Mouse (Mus musculus) layer of hippocampus, adult 9-10 months (tissue): ENCODE results near the gene Dpep2nb.
"Not testable (repeated sequence)": the region's sequence is repeated elsewhere in the genome, so short reads cannot be mapped to it uniquely, and the experiment has no call there.

Experiments
- DNase-seq: peaks from one replicate; pipeline ENCODE4 v3.0.0; 2022; ENCODE audit warnings: low spot score

Gene Dpep2nb

DNA sequence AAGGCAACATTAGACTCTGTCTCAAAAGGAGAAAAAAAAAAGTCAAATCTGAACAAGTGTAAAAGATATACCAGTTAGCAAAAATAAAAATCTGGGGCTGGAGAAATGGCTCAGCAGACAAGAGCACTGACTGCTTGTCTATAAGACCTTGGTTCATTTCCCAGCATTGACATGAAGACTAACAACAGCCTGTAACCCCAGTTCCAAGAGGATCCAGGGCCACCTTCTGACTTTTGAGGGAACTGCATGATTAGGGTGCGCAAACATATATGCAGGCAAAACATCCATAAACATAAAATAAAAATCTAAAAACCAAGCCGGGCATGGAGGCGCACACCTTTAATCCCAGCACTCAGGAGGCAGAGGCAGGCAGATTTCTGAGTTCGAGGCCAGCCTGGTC is 638 bp upstream of the Dpep2nb start:
- DNase-seq: no peak

GRCm38 (mm10) chr8:106004538-106005207 is 1.1 kb downstream of the Dpep2nb start:
- no peak for DNase-seq

DNA sequence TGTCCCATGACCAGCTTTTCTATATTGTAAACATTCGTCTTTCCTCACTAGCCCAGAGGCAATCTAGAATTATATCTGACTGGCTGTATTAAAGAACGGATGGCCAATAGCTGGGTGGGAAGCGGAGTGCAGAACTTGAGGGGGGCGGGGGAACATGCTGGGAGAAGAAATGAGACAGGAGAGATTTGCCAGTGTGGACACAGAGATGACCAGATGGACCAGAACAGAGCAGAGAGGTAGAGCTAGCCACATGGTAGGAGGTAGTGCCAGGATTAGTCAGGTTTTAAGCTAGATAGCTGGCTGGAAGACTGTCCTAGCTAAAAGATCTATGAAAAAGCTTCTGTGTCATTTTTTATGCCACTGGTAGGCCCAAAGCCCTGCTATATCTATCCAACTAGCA is 3.9 kb downstream of the Dpep2nb start:
- no peak for DNase-seq

- DNase-seq: no peak
These were observed 6.8 kb downstream of the Dpep2nb start for GRCm38 (mm10) chr8:105998971-105999370.

DNA sequence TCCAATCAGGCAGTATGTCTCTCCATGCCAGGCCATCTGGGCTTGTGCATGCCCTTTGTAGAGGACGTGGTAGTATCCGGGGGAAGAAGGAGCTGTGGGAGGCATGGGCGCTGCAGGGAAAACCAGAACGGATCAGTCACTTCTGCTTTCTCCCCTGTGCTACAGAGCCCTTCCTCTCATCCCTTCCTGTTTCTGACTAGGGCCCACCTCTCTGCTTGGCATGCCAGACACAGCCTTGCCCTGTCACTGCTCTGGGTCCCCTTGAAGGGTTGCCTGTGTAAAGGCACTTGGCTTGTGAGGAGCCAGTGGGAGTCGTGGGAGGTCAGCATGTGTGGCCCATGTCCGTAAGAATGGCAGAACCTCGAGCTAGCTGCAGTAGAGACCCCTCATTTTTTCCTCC is 9.4 kb downstream of the Dpep2nb start:
- no peak for DNase-seq

GRCm38 (mm10) chr8:105993226-105993625 is 12.5 kb downstream of the Dpep2nb start:
- no peak for DNase-seq

- no peak for DNase-seq
These were observed 13.3 kb downstream of the Dpep2nb start for GRCm38 (mm10) chr8:105992499-105992898.

DNA sequence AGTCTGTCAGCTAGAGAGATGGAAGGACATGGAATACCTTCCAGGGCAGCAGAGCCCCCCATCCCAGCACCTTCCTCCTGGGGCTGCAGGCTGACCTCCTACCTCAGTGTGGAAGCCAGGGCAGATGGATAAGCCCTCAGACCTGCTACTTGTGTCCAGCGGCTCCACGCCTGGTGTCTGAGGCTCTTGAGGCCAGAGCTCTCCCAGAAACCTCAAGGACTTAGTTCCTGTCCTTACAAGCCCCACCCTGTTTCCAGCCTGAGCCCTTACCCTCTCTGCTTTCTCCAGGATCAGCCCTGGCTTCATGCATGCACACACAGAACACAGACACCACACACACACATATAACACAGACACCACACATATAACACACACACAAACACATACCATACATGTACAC is 14.2 kb downstream of the Dpep2nb start:
- DNase-seq: no peak

- peak; percentile 59 for DNase-seq
These were observed 14.9 kb downstream of the Dpep2nb start, which contains the start of gene Dus2 for GRCm38 (mm10) chr8:105990856-105991387. Gene Dus2 (plus strand): TSS chr8:105991337.

DNA sequence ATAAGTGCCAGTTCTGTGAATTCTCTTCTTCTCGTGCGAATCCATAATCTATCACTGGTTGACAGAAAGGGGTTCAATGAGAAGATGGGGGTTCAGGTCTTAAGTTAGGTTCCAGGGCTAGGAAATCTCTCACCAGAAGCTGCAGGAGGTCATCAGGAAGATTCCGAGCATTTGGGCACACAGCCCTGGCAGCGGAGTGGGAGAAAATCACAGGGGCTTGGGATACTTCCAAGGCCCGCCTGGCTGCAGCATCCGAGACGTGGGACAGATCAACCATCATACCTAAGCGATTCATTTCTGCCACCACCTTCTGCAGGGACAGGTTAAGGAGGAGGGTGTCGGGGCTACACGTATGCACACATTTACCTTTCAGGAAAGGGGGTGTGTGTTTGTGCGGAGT is 17.2 kb downstream of the Dpep2nb start:
- no peak for DNase-seq

DNA sequence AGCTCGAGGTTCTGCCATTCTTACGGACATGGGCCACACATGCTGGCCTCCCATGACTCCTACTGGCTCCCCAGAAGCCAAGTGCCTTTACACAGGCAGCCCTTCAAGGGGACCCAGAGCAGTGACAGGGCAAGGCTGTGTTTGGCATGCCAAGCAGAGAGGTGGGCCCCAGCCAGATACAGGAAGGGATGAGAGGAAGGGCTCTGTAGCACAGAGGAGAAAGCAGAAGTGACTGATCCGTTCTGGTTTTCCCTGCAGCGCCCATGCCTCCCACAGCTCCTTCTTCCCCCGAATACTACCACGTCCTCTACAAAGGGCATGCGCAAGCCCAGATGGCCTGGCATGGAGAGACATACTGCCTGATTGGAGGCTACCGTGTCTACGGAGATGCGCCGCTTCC is 22.4 kb downstream of the Dpep2nb start:
- DNase-seq: not testable (repeated sequence)

DNA sequence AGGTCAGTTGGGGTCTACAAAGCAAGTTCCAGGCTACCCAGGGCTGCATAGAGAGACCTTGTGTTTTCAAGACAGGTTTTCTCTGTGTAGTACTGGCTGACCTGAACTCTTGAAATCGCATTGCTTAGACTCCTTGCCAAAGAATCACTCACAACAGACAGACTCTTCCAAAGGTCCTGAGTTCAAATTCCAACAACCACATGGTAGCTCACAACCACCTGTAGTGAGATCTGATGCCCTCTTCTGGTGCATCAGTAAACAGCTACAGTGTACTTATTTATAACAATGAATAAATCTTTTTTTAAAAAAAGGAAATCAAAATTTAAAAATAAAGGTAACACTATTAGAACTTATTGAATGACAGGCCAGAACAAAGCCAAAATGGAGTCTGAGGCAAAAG is 24.6 kb downstream of the Dpep2nb start:
- DNase-seq: no peak

DNA sequence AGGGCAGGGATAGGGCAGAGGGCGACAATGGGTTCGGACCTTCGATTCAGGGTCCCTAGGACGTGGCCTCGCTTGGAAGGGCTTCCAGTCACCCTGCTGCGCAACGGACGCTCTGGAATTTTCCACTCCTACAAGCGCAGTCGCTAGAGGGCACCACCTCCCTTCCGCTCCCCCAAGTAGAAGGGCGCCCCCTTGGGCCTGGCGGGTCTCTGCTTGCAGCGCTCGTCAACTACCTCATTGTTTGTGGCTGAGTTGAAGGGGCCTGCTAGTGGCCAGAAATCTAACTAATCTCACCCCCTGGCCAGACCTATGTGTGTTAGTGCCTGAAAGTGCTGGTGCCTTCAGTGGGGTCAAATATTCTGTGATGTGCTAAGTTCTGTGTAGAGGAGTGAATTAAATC is 26.4 kb downstream of the Dpep2nb start, which contains the start of gene Dpep3:
Gene Dpep3 (minus strand): TSS at position 105 of the 400 bp plus-strand sequence.
- no peak for DNase-seq

DNA sequence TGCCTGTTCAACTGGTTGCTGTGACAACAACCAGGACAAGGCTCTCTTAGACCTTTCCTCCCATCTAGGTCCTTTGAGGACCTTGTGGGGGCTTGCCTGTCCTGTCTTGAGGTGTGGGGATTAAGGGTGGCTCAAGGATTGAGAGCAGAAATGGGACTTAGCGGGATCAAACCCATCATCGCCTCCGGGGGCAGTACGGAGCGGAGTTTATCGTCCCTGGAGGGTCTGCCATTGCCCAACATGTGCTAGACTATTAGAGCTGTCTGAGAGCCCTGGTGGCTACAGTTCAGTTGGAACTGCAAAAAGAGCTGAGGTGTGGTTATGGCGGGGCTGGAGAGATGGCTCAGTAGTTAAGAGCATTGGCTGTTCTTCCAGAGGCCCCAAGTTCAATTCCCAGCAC is 30.4 kb downstream of the Dpep2nb start:
- no peak for DNase-seq

DNA sequence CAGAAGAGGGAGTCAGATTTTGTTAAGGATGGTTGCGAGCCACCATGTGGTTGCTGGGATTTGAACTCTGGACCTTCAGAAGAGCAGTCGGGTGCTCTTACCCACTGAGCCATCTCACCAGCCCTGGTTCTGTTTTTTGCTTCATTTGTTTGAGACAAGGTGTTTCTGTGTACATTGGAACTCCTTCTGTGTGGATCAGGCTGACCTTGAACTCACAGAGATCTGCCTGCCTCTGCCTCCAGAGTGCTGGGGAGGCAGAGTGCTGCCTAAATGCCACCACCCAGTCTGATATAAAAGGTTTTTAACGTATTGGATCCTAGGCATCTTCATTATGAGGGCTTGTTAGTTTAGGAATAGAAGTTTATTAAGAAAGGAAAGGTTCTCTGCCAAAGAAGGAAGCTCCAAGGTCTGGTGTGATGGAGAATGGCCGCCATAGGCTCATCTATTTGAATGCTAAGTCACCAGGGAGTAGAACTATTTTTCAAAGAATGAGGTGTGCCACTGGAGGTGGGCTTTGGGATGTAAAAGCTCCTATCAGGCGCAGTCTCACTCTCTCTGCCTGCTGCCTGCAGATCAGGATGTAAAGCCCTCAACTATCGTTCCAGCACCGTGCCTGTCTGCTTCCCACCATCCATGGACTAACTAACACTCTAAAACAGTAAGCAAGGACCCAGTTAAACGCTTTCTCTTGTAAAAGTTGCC is 34.6 kb downstream of the Dpep2nb start:
- DNase-seq: no peak

- DNase-seq: no peak
These were observed 36.4 kb downstream of the Dpep2nb start for GRCm38 (mm10) chr8:105969367-105969766.

DNA sequence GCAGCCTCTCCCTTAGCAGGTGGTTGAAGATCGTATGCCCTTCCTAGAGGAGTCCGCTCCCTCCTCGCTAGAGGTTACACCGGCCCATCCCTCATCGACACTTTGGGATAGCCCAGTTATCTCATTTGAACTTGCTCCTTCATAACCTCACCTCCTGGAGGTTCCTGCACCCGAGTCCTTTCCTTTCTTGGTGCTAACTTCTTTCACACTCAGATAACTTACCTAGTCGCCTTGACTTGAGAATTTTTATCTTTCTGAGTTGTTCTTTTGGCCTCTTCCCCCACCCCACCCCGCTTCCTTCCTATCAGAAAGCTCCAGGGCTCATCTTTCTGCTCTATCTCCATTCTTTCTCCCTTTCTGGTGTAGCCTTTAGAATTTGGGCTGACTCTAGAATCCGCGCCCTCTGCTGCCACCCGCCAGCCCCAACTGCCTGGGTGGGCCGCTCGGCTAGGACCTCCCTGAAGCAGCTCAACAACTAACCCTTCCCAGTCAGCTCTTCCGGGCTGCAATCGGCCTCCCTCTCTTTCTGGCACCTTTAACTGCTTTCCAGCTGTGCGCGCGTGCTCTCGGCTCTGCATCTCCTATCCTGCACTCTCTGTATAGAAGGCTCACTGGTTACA is 39.0 kb downstream of the Dpep2nb start:
- DNase-seq: no peak

GRCm38 (mm10) chr8:105965905-105966341 is 39.9 kb downstream of the Dpep2nb start, which contains the start of gene Slc12a4:
Gene Slc12a4 (minus strand): TSS chr8:105966097.
- DNase-seq: no peak

DNA sequence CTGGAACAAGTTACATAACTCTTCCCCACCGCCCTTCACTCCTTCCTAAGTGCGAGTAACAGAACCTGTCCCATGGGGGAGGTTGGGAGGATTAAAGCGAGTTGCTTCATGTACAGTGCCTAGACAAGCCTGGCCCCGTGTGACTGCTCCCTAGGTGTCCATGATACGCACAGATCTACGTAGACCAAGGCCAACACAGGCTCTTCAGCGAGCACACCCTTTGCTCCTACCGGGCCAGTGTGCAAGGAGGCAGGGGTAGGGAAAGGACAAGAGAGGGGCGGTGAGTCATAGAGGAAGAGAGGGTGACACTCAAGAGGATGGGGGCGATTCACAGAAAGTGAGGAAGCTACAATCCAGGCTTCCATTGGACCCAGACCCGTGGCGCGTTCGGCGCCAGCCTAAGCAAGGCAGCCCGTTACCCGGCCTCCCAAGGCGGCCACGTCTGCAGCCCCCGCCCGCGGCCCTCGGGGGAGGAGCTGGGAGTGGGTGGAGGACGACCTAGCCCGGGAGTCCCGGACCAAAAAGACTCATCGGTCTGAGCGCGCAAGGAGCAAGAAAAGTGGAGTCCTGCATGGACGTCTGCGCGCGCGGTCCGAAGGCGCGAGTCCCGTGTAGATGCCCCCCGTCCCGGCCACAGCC is 40.4 kb downstream of the Dpep2nb start:
- no peak for DNase-seq

DNA sequence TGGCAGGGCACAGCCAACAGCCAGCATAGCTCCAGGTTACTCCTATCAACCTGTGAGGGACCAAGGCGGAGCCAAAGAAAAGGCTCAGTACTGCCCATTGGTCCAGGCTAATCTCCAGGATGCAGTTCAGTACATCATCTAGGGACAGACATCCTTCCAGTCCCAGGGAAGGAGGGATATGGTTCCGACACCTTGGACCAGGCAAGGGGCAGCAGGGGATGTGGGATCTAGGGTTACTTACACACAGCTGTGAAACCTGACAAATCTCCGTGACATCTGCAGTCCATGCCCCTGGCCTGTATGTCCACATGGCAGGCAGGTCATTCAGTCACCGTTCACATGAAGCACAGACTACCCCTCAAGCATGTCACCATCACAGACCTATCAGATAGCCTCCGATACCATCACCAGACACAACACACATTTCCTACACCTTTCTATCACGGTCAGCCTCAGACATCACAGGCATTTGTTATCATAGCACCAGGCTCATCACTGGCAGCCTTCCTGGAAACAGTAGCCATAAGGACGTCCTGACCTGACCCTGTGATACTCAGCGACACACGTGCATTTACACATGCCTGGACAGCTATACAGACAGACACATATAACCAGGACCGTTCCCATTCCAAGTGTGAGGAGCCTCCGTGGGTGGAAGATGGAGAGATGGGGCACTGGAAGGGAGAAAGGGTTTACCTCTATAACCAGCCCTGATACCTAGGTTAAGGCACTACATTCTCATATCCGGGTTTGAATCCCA is 41.1 kb downstream of the Dpep2nb start:
- no peak for DNase-seq

- no peak for DNase-seq
These were observed 44.2 kb downstream of the Dpep2nb start for GRCm38 (mm10) chr8:105961536-105961935.

DNA sequence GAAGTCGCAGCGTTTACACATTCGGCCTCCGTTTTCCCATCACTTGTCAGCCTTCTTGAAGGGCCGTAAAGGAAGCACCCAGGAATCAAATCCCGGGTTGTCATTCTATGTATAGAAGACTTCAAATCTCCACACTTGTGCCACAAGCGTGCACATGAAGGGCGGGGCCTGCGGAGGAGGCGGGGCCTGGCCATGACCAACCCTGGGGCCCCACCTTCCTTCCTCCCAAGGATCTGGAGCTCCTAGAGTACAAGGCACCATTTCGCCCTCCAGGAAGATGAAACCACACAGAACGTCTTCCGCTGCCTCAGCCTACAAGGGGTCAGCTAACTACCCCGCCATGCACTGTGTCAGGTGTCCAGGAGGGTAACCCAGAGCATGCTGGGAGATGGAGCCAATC is 44.7 kb downstream of the Dpep2nb start:
- no peak for DNase-seq
